Mouse (Mus musculus) B cell, adult 2 months (primary cell): ENCODE measurements at regions not wholly inside any gene's neighbourhood (a gene's known extent, or its start where the extent isn't known, plus 50 kb on each side); places are given as distances from the start of the nearest gene placed in this dataset.
"Not testable (repeated sequence)": the region's sequence is repeated elsewhere in the genome, so short reads cannot be mapped to it uniquely, and the experiment has no call there.

Source experiments
- DNase-seq, 2 experiments: peaks; one replicate each; pipeline ENCODE4 v3.0.0; 2022

DNA sequence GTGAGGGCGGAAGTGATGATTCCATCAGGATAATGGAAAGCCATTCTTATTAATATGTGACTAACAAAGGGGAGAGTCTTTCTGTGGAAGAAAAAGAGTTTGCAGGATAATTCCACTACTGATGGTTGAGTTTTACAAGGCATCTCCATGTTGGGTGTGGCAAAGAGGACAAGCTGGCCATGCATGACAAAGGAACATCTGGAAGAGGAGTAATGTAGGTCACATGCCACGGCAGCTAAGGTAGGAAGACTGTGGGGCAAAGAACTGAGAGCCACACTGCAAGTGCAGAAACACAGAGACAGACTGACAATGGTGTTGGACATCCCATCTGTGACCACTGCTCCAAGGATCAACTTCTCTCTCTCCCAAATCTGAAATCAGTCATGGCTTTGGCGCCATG, 196.4 kb upstream of the Gdi2 start:
- no peak for DNase-seq

DNA sequence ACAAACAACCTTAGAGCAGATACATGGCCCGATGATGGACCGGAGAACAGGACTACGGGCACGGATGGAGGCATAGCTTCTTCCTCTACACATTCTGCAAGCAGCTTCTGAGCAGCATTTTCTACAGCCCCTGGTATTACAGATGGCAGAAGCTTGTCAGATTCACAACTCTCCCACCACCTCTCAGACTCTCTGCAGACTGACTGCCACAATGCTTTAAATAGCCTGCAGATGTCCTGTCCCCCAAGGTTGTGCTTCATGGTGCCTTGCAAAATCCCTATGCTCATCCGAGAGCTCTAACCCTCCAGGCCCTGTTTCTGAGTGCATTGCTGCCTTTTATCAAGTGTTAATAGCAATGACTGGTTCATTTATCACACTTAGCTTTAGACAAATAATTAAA, 194.3 kb upstream of the Gdi2 start:
- DNase-seq, result no peak

DNA sequence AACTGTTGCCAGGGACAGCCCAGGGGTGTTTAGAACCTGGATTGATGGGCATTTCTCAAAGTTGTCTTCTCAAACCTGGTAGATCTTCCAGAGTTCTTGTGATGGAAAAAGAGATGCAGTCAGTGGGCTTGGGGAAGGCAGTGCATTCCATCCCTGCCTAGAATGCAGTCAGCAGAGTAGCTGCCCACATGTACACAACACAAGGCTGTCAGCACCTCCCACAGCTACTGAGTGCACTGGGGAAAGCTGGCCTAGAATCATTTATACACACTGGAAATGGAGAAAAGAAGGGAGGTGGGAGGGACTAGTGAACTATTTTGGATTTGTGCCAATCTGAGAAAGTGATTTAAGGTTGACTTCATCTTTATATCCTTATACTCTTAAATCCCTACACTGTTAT, 183.0 kb upstream of the Gdi2 start:
- not testable (repeated sequence) for DNase-seq

DNA sequence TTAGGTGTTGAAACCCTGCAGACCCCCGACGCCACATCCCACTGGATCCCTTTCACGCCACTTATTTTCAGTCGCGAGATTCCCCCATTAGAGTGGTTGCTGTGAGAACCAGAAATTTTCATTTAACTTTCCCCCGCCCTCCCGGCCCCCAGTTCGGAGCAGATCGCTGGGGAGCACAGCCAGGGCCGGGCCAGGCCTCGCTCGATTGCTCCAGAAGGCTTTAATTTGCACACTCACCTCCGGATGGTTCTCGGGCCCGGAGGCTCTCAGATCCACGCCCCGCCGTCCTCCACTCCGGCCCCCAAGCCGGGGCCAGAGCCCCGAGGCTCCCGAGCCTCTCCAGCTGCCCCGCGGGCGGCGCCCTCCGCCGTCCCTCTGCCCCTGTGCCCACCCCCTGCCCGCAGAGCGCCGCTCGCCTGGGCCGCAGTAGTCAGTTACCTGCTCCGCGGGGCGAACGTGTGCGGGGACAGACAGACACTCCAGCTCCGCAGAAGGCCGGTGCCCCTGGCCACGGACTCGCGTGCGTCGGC, 179.7 kb upstream of the Gdi2 start:
- DNase-seq, result no peak

DNA sequence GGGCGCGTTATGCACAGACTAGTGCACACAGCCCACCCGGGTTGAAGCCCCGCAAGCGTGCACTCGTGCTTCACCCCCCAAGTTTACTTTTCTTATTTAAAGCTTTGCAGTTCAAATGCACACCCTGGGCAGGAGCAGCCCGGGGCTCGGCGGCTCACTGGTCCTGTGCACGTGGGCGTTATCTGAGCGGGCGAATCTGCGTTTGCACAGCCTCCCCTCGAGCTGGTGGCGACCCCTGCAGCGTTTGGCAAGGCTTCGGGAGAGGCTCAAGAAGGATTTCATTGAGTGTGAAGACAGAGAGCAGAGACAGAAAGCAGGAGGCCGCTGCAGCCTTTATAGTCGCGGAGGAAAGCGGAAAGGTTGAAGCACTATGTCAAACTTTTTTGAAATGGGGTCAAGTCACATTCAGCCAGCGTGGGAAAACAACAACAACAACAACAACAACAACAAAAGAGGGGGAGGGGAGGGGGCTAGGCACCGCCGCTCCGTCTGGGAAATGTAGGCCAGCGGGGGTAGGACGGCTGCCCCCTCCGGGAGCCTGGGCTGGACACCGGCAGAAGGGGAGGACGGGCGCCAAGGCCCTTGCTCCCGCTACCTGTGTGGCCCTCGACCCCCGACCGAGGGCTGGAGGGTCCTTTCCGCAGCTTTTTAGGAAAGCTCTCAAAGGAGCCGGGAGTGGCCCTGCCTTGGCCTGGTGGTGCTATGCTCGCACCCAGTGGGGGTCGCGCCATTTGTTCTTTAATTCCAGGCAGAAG, 178.7 kb upstream of the Gdi2 start:
- DNase-seq, result peak in 1 of 2 experiments; percentile 1

DNA sequence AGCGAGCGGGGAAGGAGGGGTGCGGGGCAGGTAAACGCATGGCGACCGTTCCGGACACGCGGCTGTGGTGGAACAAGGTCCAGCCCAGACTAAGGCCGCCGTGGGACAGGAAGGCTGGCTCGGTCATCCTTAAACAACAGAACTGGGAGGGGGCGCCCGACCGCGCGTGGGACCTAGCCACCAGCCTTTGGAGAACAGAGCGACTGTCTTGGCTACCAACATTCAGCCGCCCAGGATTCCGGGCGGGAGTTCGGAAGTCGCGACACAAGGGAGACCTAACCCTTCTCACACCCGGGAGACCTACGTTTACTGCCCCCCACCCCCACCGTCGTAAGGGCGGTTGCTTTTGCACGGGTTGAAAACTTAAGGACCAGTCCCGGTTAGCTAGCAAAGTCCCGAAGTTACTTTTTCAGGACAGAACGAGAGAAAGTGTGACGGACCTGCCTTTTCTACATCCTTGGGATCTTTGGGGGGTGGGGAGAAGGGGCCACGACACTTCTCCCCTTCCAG, 178.1 kb upstream of the Gdi2 start:
- not testable (repeated sequence) for DNase-seq

DNA sequence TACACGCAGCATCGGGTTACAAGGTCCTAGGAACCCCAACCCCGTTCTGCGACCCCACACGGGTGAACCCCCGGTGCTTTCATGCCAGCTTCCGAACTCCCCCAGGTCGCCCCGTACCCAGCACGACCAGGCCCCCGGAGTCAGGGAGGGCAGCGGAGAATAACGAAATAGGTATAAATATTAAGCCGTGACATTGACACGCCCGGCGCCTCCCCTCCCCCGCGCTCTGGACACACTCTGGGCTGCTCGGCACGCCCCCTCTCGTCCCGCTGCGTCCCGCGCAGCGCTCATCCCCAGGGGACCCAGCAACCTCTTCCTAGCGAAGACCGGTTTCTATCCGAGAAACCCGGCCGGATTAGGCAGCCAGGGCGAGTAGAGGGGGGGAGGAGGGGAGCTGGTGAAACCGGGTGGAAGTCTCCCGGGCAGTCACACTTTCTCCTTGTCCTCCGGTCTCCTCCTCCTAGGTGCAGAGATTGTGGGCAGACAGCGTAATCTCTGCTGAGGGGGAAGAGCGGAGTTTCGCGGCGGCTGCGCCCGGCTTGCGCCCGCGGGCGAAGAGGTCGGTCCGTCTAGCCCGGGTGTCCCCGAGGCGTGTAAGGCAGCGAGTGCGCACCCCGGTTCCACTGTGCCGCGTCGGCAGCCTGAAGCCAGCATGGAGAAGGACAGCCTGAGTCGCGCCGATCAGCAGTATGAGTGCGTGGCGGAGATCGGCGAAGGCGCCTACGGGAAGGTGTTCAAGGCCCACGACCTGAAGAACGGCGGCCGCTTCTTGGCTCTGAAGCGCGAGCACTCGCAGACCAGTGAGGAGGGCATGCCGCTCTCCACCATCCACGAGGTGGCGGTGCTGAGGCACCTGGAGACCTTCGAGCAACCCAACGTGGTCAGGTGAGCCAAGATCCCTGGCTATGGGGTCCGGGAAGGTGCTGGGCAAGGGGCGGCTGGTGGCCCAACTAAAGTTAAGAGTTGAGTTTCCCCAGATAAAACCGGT, 177.1 kb upstream of the Gdi2 start:
- DNase-seq, result peak; percentile 15 to 16

DNA sequence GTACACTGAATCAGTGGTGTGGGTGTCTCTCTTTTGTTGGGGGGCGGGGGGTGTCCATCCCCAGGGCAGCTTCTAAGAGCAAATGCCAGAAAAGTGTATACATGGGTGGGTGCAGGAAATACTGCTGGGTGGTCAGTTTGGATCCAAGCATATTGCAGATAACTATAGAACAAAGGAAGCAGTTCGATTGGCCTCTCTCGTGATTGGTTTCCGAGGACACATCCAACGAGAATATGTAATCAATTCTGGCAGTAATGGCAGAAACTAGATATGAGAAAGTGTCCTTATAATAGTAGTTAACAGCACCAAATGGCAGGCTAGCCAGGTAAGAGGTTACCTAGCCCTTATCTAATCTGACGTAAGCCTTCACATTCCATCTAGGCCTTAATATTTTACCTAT, 165.2 kb upstream of the Gdi2 start:
- no peak for DNase-seq

DNA sequence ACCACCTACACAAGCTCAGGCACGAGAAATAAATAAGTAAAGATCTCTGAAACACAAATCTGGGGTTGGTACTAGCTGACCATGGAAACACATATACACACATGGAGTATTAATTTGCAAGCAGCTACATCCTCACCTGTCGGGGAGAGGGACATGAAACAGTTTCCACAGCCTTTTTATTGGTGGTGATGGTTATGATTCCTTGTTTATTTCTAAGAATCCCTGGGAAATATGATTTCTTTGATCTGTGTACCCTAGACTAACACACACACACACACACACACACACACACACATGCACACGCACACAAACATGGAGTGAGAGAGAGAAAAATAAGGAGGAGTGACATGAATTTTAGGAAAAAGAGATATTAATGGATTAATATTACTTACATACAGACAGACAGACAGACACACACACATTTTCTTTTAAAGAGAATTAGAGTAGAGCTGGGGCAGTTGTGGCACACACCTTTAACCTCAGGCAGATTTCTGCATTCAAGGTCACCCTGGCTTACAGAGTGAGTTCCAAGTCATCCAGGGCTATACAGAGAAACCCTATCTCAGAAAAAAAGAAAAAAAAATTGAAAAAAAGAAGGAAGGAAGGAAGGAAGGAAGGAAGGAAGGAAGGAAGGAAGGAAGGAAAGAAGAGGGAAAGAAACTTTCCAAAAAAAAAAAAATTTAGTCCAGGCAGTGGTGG, 164.2 kb upstream of the Gdi2 start:
- not testable (repeated sequence) for DNase-seq

DNA sequence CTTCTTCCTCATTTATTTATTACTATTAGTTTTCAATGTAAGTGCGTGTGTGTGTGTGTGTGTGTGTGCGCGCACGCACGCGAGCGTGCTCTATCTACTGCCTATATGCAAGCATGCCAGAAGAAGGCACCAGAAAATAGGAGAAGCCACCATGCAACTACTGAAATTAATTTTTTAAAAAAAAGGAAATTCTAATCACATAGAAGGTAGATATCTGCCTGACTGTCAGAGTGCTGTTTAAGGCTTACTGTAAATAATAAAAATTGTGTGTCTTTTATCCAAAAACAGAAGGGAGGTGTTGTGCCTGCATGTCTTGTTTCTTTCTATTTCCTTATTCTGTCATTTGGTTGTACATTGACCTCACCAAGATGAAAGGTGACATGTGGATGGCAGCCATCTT, 163.1 kb upstream of the Gdi2 start:
- no peak for DNase-seq

DNA sequence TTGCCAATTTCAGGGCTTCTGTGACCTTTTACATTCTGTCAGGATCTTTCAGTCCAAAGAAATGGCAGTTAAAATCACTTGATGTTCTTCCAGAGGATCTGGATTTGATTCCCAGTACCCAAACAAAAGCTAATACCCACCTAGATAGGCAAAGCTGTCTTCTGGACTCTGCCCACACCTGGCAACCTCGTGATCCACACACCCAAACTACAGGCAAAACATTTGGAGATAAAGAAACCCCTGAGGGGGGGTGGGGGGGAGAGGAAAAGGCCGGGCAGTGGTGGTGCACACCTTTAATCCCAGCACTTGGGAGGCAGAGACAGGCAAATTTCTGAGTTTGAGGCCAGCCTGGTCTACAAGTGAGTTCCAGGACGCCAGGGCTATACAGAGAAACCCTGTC, 160.1 kb upstream of the Gdi2 start:
- DNase-seq, result not testable (repeated sequence)

DNA sequence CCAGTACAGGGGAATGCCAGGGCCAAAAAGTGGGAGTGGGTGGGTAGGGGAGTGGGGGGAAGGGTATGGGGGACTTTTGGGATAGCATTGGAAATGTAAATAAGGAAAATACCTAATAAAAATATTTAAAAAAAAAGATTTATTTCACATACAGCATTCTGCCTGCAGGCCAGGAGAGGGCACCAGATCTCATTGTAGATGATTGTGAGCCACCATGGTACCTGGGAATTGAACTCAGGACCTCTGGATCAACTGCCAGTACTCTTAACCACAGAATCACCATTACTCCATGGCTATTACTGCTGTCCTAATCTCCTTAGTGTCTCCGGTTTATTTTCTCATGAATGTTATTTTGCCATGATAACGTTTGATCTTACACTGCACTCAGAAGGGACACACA, 132.1 kb upstream of the Gdi2 start:
- DNase-seq, result peak; percentile 9 to 28

DNA sequence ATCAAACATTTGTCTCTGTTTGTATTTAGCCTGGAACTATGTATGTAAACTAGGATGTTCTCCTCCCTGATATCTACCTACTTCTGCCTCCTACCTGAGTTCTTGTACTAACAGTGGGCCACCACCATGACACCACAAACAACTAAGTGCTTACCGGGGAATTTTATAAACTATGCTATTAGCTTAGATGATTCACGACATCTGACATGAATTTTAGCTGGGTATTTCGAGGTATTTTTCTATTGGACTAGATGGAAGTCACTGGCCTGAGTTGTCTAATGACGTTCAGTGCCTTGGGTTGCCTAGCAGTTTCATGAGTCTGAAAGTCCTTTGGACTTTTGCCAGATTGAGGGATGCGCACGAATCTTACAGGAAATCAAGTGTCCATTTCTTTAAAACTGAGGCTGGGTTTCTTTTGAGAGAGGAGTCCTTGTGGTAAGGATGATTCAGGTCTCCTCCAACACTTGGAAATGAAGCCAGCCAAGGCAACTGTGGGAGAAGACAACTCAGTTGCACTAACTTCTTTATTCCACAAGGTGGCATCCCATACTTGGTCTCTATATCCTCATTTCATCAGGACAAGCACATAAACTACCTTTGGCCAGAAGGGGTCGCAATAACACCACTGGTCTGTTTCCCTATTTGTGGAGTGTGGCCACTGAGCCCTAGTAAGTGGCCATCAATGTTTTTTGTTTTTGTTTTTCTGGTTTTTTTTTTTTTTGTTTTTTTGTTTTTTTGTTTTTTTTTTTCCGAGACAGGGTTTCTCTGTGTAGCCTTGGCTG, 131.4 kb upstream of the Gdi2 start:
- DNase-seq, result peak; percentile 90 to 92

DNA sequence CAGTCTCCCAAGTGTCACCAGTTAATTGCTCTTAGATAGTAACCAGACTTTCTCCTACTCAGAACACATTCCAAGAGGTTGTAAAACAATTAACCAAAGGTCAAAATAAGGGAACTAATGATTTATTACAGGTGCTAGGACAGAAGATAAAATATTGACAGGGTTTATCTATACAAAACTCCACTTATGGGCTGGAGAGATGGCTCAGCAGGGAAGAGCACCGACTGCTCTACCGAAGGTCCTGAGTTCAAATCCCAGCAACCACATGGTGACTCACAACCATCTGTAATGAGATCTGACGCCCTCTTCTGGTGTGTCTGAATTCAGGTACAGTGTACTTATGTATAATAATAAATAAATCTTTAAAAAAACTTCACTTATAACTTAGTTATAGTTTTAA, 127.6 kb upstream of the Gdi2 start:
- DNase-seq, result not testable (repeated sequence)

DNA sequence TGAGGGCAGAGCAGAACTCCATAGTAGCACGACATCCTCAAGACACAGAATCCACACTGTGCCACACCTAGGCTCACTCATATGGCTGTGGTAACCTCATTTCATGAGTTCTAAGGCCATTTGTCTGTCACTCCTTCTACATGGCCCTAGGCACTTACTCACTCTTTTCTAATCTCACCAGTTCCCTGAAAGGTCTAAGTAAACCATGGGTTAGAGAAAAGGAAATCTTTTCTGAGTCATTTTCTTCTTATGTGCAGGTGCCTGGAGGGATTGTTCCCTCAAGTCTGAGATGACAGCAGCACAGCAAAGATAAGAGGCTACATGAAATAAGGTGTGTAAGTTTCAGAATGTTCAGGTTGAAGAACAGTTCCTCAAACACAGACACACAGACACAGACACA, 120.8 kb upstream of the Gdi2 start:
- no peak for DNase-seq

DNA sequence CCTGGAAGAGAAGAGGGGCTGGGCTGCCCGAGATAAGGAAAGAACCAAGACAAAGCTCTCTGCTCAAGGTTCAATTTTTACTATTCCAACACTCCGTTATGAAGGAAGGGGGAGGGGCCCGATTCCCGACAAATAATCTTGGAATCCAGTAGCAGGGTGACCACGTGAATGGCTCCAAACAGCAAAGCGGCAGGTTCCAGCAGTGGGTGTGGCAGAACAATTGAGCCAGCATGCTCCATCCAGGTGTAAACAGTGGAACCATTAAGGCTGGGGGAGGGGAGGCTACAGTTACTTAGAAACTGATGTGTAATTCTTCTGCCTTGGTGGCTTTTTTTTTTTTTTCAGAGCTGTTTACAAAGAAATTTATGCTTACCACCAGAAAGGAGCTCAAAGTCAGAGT, 82.5 kb upstream of the Gdi2 start:
- DNase-seq, result not testable (repeated sequence)

DNA sequence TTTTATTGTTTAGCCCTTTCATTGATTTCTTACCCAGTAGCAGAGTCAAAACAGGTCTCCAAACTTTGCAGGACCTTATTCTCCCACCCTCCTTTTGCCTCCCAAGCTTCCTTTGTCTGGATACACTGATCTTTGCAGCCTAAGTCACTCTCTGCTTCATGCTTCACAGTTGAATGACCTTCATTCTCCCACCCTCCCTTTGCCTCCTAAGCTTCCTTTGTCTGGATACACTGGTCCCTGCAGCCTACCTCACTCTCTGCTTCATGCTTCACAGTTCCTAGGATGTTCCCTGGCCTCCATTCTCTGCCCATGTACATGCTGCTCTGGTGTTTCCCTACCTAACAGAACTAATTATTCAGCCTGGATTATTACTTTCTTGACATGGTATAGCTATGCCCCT, 61.0 kb upstream of the Gdi2 start:
- DNase-seq, result no peak

DNA sequence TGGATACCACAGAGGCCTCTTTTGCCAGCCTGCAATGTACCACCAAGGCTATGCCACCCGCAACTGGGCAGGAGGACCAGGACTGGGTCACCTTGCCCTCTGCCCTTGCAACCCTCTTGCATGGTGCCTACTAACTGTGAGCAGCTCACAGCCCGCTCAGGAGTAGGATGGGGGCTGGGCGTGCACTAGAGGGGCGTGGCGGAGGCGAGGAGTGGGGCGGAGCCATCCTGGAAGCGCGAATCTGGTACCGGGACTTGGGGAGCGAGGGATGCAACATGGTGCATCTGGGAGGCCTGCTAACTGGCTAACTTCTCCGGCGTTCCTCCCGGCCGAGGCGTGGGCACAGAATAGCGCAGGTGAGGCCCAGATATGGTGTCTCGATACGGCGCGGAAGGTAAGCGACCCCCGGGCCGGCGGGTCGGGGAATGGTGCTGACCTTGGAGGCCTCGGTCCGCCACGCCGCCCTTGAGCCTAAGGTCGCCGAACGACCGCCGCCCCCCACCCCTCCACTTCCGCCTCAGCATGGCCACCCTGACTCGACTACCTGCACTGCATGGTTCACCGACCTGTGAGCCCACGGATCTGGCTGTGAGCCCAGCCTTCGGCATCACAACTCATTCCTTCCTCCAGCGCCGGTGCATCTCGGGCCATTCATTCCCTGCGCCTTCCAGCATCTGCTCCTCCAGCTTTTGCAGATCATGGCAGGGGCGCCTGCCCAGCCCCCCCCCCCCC, 59.7 kb upstream of the Gdi2 start:
- peak; percentile 58 to 63 for DNase-seq
